Mouse (Mus musculus): Measurements from ENCODE around the gene Tatdn2. TPM values are rescaled to one million over a fixed set of nuclear protein-coding genes. Genes with fewer than 3 reads are reported as not detected.
"Not testable (repeated sequence)": the region's sequence is repeated elsewhere in the genome, so short reads cannot be mapped to it uniquely, and the experiment has no call there.

Gene Tatdn2
- total and polyA plus RNA-seq, 3 experiments = 20.9 to 72.0 (median 33.1) TPM

DNA sequence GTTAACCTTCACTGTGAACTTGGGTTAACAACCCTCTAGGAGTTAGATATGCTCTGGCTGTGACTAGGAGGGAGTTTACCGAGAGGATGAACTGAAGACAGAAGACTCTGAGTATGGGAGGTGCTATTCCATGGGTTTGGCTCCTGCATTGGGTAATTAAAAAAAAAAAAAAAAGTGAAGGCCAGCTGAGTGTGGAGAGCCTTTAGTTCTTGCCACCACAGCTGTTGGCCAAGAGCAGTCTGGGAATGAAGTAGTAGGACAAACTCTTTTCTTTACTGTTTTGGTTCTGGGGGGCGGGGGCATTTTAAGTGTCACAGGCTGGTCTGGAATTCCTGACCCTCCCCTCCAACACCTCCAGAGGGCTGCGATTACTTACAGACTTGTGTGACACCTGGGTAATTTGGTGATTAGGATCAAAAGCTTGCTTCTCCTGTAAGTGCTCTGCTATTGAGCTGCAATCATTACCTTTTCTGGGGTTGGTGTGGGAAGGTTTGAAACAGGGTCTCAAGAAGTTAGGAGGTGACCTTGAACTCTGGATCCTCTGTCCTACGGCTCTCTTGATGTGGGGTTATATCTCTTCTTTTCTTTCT is 989 bp upstream of the Tatdn2 start:
- Histone ChIP-seq H3K27me3 (ENCODE audit: insufficient read depth, low read length) (no peaks in the 10 kb centered on the region), H3K36me3 (replicated peaks) (peaks cover 48% of the 10 kb centered on the region), H3K4me3 (ENCODE audit: low read depth, low read length) (peak overlapping the region; percentile 97; the same call in 1 of the 2 replicates), H3K4me1 (ENCODE audit: insufficient read depth, low read depth, low read length) (peaks cover 76% of the 10 kb centered on the region), H3K9me3 (replicated peaks) (no peaks in the 10 kb centered on the region)
- no peak for TF ChIP-seq GATA2 (IDR thresholded peaks at IDR 0.05; ENCODE audit: borderline replicate concordance, low read depth, low read length)
- no peak for TF ChIP-seq TAL1 (conservative IDR thresholded peaks at IDR 0.05; ENCODE audit: low read depth, low read length)
- TF ChIP-seq POLR2AphosphoS5 (IDR thresholded peaks at IDR 0.05; ENCODE audit: insufficient replicate concordance, low read depth, low read length) = no peak
- TF ChIP-seq CTCF (IDR thresholded peaks at IDR 0.05; ENCODE audit: low read depth, low read length) = no peak
- TF ChIP-seq GATA1 (IDR thresholded peaks at IDR 0.05; ENCODE audit: borderline replicate concordance, low read length) = no peak
- ATAC-seq (ENCODE audit: extremely low read depth, insufficient number of reproducible peaks, low FRiP score, poor library complexity, severe bottlenecking) = no peak
- no peak for DNase-seq (ENCODE audit: low spot score)

DNA sequence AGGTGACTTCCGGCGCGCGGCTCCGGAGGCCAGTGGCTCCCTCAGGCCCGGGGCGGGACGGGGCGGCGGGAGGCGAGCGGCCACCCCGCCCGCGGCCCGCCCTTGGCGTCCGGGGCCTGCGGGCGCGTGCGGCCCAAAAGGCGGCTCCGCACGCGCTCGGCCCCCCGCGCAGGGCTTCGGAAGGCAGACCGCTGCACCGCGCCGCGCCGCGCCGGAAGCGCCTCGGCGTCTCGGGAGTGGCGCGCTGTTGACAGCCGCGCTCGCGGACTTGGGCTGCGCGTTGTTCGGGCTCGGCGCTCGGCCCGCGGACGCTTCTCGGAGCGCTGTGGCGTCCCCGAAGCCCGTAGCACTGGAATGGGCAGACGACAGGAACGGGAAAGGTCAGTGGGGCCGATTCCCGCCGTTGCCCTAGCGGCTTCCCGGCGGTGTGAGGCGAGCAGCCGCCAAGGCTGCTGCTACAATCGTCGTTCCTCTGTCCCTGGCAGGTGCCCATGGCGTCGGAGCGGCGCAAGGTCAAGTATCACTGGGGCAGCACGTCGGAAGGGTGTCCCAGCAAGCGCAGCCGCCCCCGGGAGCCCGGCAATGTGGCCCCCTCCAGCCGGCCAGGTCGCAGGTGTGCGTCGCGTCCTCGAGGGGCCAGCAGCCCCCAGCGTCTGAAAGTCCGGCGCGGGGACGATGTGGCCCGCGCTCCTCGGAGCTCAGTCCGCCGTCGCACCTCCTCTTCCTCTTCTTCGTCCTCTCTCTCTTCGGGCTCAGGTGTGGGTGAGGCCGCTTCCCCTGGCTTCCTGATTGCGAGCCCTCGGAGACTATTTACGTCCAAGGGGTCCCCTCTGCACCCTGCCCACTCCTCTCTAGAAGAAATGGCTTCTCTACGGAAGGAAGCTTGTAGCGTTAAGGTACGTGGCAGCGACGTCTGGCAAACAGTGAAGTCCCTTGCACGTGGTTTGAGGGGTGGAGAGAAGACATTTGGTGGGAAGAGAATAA is 664 bp downstream of the Tatdn2 start:
- Histone ChIP-seq H3K27me3 (ENCODE audit: insufficient read depth, low read length) (no peaks in the 10 kb centered on the region), H3K36me3 (replicated peaks) (peaks cover 61% of the 10 kb centered on the region), H3K4me1 (ENCODE audit: insufficient read depth, low read depth, low read length) (peaks cover 73% of the 10 kb centered on the region), H3K9me3 (replicated peaks) (no peaks in the 10 kb centered on the region), H3K4me3 (ENCODE audit: low read depth, low read length) (peak overlapping the region; percentile 97)
- ATAC-seq (ENCODE audit: extremely low read depth, insufficient number of reproducible peaks, low FRiP score, poor library complexity, severe bottlenecking) = no peak
- peak; percentile 46 for DNase-seq (ENCODE audit: low spot score)
- TF ChIP-seq GATA2 (IDR thresholded peaks at IDR 0.05; ENCODE audit: borderline replicate concordance, low read depth, low read length) = no peak
- TF ChIP-seq CTCF (IDR thresholded peaks at IDR 0.05; ENCODE audit: low read depth, low read length) = no peak
- TF ChIP-seq TAL1 (conservative IDR thresholded peaks at IDR 0.05; ENCODE audit: low read depth, low read length) = no peak
- TF ChIP-seq GATA1 (IDR thresholded peaks at IDR 0.05; ENCODE audit: borderline replicate concordance, low read length) = no peak
- TF ChIP-seq POLR2AphosphoS5 (IDR thresholded peaks at IDR 0.05; ENCODE audit: insufficient replicate concordance, low read depth, low read length) = no peak

DNA sequence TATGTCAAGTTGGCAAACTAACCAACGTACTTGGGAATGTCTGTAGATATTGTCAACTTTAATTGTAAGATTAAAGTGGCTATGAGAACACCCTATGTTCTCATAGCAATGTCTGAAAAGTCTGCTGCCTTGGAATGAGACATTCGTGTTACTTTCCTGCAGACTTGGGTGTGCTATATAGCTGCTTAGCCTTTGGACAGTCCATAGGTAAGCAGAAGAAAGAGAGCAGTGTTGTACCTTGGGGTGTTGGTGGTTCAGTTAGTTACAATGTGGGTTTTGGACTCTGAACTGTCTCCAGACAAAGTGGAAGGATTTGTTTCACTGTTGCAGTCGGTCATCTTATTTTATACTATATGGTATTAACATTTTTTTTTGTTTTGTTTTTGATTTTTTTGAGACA is 15.9 kb downstream of the Tatdn2 start:
- Histone ChIP-seq H3K27me3 (ENCODE audit: insufficient read depth, low read length) (no peaks in the 10 kb centered on the region), H3K4me3 (ENCODE audit: low read depth, low read length) (no peak overlapping the region), H3K36me3 (replicated peaks) (peaks cover 99% of the 10 kb centered on the region), H3K9me3 (replicated peaks) (no peaks in the 10 kb centered on the region), H3K4me1 (ENCODE audit: insufficient read depth, low read depth, low read length) (peaks cover 29% of the 10 kb centered on the region)
- TF ChIP-seq TAL1 (conservative IDR thresholded peaks at IDR 0.05; ENCODE audit: low read depth, low read length) (no peak), POLR2AphosphoS5 (IDR thresholded peaks at IDR 0.05; ENCODE audit: insufficient replicate concordance, low read depth, low read length) (no peak), GATA2 (IDR thresholded peaks at IDR 0.05; ENCODE audit: borderline replicate concordance, low read depth, low read length) (no peak), CTCF (IDR thresholded peaks at IDR 0.05; ENCODE audit: low read depth, low read length) (no peak), GATA1 (IDR thresholded peaks at IDR 0.05; ENCODE audit: borderline replicate concordance, low read length) (no peak)
- ATAC-seq (ENCODE audit: extremely low read depth, insufficient number of reproducible peaks, low FRiP score, poor library complexity, severe bottlenecking) (no peak), DNase-seq (ENCODE audit: low spot score) (no peak)

DNA sequence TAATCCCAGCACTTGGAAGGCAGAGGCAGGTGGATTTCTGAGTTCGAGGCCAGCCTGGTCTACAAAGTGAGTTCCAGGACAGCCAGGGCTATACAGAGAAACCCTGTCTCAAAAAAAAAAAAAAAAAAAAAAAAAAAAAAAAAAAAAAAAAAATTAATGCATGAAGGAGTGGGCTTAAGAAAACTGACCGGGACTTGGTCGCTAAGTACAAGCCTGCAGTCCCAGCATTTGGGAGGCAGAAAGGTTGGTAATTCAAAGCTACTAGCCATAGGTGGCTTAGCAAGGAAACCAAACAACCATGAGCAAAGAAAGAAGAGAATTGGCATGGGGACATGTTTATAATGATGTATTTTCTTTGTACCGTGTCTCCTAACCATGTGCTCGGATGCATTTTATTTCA is 16.5 kb downstream of the Tatdn2 start:
- H3K4me1 ChIP-seq (ENCODE audit: insufficient read depth, low read depth, low read length) = peaks cover 29% of the 10 kb centered on the region
- not testable (repeated sequence) for H3K4me3 ChIP-seq (ENCODE audit: low read depth, low read length); ATAC-seq (ENCODE audit: extremely low read depth, insufficient number of reproducible peaks, low FRiP score, poor library complexity, severe bottlenecking)

DNA sequence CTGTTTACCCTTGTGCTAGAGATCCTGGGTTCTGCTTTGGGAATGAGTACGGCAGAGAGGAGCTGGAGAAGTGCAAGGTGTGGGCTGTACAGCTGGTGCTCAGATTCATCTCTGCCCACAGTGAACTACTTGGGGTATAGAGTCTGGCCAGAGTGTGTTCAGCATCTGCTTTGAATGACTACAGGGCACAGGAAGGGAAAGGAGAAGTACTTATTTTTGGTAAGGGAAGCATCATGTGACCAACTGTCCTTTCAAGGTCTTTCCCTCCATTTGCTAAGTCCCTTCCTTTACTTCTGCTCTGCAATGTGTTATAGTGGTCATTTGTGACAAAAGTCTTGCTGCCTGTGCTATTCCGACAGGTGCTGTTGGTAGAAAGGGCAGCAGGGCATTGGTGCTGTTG is 17.4 kb downstream of the Tatdn2 start:
- DNase-seq (ENCODE audit: low spot score) (peak; percentile 11), ATAC-seq (ENCODE audit: extremely low read depth, insufficient number of reproducible peaks, low FRiP score, poor library complexity, severe bottlenecking) (peak; percentile 61)
- Histone ChIP-seq H3K36me3 (replicated peaks) (peaks cover 99% of the 10 kb centered on the region), H3K4me3 (ENCODE audit: low read depth, low read length) (no peak overlapping the region), H3K27me3 (ENCODE audit: insufficient read depth, low read length) (no peaks in the 10 kb centered on the region), H3K9me3 (replicated peaks) (no peaks in the 10 kb centered on the region), H3K4me1 (ENCODE audit: insufficient read depth, low read depth, low read length) (peaks cover 29% of the 10 kb centered on the region)
- TF ChIP-seq TAL1 (conservative IDR thresholded peaks at IDR 0.05; ENCODE audit: low read depth, low read length) (no peak), POLR2AphosphoS5 (IDR thresholded peaks at IDR 0.05; ENCODE audit: insufficient replicate concordance, low read depth, low read length) (no peak), GATA1 (IDR thresholded peaks at IDR 0.05; ENCODE audit: borderline replicate concordance, low read length) (no peak), GATA2 (IDR thresholded peaks at IDR 0.05; ENCODE audit: borderline replicate concordance, low read depth, low read length) (no peak), CTCF (IDR thresholded peaks at IDR 0.05; ENCODE audit: low read depth, low read length) (no peak)

More for the DNA sequence above, 16.5 kb downstream of the Tatdn2 start:
- H3K9me3 ChIP-seq (replicated peaks); H3K27me3 ChIP-seq (ENCODE audit: insufficient read depth, low read length); DNase-seq (ENCODE audit: low spot score): not testable (repeated sequence)
- peaks cover 99% of the 10 kb centered on the region for H3K36me3 ChIP-seq (replicated peaks)

DNA sequence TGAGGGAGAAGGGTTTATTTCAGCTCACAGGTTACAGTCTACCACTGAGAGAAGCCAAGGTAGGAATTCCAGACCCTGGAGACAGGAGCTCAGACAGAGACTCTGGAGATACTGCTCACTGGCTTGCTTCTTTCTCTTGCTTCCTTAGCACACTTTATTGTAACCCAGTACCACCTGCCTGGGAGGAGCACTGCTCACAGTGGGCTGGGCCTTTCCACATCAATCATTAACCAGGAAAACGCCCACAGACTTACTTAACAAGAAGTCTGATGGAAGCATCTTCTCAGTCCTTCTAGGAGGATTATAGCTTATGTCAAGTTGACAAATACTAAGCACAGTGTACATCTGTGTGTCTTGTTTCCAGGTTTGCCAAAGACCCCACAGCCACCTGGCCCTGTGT is 17.9 kb downstream of the Tatdn2 start:
- Histone ChIP-seq H3K9me3 (replicated peaks) (no peaks in the 10 kb centered on the region), H3K4me3 (ENCODE audit: low read depth, low read length) (no peak overlapping the region), H3K27me3 (ENCODE audit: insufficient read depth, low read length) (no peaks in the 10 kb centered on the region), H3K36me3 (replicated peaks) (peaks cover 99% of the 10 kb centered on the region), H3K4me1 (ENCODE audit: insufficient read depth, low read depth, low read length) (peaks cover 29% of the 10 kb centered on the region)
- TF ChIP-seq GATA2 (IDR thresholded peaks at IDR 0.05; ENCODE audit: borderline replicate concordance, low read depth, low read length) = no peak
- TF ChIP-seq TAL1 (conservative IDR thresholded peaks at IDR 0.05; ENCODE audit: low read depth, low read length) = no peak
- no peak for TF ChIP-seq CTCF (IDR thresholded peaks at IDR 0.05; ENCODE audit: low read depth, low read length)
- DNase-seq (ENCODE audit: low spot score) = no peak
- ATAC-seq (ENCODE audit: extremely low read depth, insufficient number of reproducible peaks, low FRiP score, poor library complexity, severe bottlenecking) = no peak

Measured in G1E (cell line).